ENCODE assay signal across 16 mouse cellular contexts in genomic region chr10:69274275-69274674, GRCm38 (mm10).
DNase-seq lines count a peak whose midpoint lies in the region; ATAC-seq and TF ChIP-seq lines count a peak whose summit lies in the region.
"Had no signal": no experiment of that assay in that cellular context is flagged by ENCODE, and none has a peak within 500 bp of the region (broad histone marks: within the 10 kb centered on the region; RNA-seq: fewer than 3 reads in every experiment).

No protein-coding gene starts in this region.

- DNase-seq in heart, adult 2 months = no peak
- no peak for DNase-seq in heart, adult 9 months (ENCODE audit: low spot score in 2 of 2)
- no peak for DNase-seq in heart, postnatal 36 days
- DNase-seq in neural tube, embryonic 11.5 days (ENCODE audit: low spot score) = peak; percentile 4
- DNase-seq in T-cell, adult 2 months (ENCODE audit: low spot score) = no peak
- DNase-seq: adrenal gland, adult 8-10 months; cerebellum, adult 8-10 months; kidney, postnatal 4 days; right cerebral cortex, postnatal 4 days; thymus, postnatal 14 days had no signal

- H3K9ac ChIP-seq in heart, adult 2 months (ENCODE audit: low read depth, low read length) = no peak overlapping the region
- H3K9ac ChIP-seq in heart, embryonic 16.5 days (ENCODE audit: low read length) = peak overlapping the region; percentile 18; the same call in 1 of the 2 replicates
- no peak overlapping the region for H3K9ac ChIP-seq in neural tube, embryonic 11.5 days (ENCODE audit: low read length)
- no peak overlapping the region for H3K9ac ChIP-seq in neural tube, embryonic 15.5 days (replicated peaks)
- H3K9ac ChIP-seq: embryonic facial prominence, embryonic 15.5 days had no signal

- intact Hi-C loops in heart, adult 2 months (cut with DNase I) = no loop called here
- intact Hi-C loops in heart, postnatal 36 days (cut with DNase I) = no loop called here

- TF ChIP-seq EP300 in heart, adult 2 months (IDR thresholded peaks at IDR 0.05; ENCODE audit: insufficient read depth, low read depth, low read length) = no peak

- no peaks in the 10 kb centered on the region for H3K9me3 ChIP-seq in heart, embryonic 16.5 days (replicated peaks; ENCODE audit: control insufficient read depth, low read length)
- no peaks in the 10 kb centered on the region for H3K9me3 ChIP-seq in neural tube, embryonic 11.5 days (ENCODE audit: control insufficient read depth, low read length)
- H3K9me3 ChIP-seq in neural tube, embryonic 15.5 days (replicated peaks) = no peaks in the 10 kb centered on the region
- H3K9me3 ChIP-seq: embryonic facial prominence, embryonic 15.5 days had no signal

- H3K79me2 ChIP-seq in heart, adult 2 months (replicated peaks; ENCODE audit: control insufficient read depth, insufficient read depth, low read length) = no peaks in the 10 kb centered on the region

- no peak overlapping the region for H3K4me2 ChIP-seq in heart, embryonic 16.5 days (ENCODE audit: low read depth, low read length)
- H3K4me2 ChIP-seq in neural tube, embryonic 11.5 days (ENCODE audit: low read depth) = no peak overlapping the region
- no peak overlapping the region for H3K4me2 ChIP-seq in neural tube, embryonic 15.5 days
- H3K4me2 ChIP-seq: embryonic facial prominence, embryonic 15.5 days; liver, embryonic 11.5 days had no signal

- TF ChIP-seq CTCF in heart, adult 2 months (IDR thresholded peaks at IDR 0.05) = no peak

- no peak overlapping the region for H3K4me3 ChIP-seq in heart, adult 2 months
- H3K4me3 ChIP-seq in heart, embryonic 16.5 days (ENCODE audit: low read length) = no peak overlapping the region
- no peak overlapping the region for H3K4me3 ChIP-seq in neural tube, embryonic 11.5 days (ENCODE audit: low read depth, low read length)
- no peak overlapping the region for H3K4me3 ChIP-seq in neural tube, embryonic 15.5 days (replicated peaks)
- H3K4me3 ChIP-seq: embryonic facial prominence, embryonic 15.5 days had no signal

- no peaks in the 10 kb centered on the region for H3K27me3 ChIP-seq in heart, adult 2 months (ENCODE audit: control insufficient read depth, insufficient read depth, low read length)
- H3K27me3 ChIP-seq in heart, embryonic 16.5 days (ENCODE audit: control insufficient read depth, insufficient read depth, low read length) = no peaks in the 10 kb centered on the region
- no peaks in the 10 kb centered on the region for H3K27me3 ChIP-seq in neural tube, embryonic 11.5 days (ENCODE audit: control insufficient read depth, insufficient read depth, low read length)
- H3K27me3 ChIP-seq in neural tube, embryonic 15.5 days (replicated peaks) = no peaks in the 10 kb centered on the region
- H3K27me3 ChIP-seq: embryonic facial prominence, embryonic 15.5 days had no signal

- no peak for ATAC-seq in heart, embryonic 16.5 days (replicated peaks; ENCODE audit: extremely low read depth, insufficient read depth, low FRiP score)
- no peak for ATAC-seq in neural tube, embryonic 11.5 days (ENCODE audit: insufficient read depth, low FRiP score, low TSS enrichment)
- ATAC-seq in neural tube, embryonic 15.5 days (ENCODE audit: low FRiP score) = no peak
- ATAC-seq: hindbrain, embryonic 16.5 days; intestine, embryonic 16.5 days had no signal

- peaks cover 38% of the 10 kb centered on the region for H3K36me3 ChIP-seq in heart, adult 2 months (ENCODE audit: control insufficient read depth, insufficient read depth, low read length)
- peaks cover 34% of the 10 kb centered on the region for H3K36me3 ChIP-seq in heart, embryonic 16.5 days (ENCODE audit: control insufficient read depth, insufficient read depth)
- peaks cover 10% of the 10 kb centered on the region for H3K36me3 ChIP-seq in neural tube, embryonic 11.5 days (ENCODE audit: control insufficient read depth, insufficient read depth, low read length)
- H3K36me3 ChIP-seq in neural tube, embryonic 15.5 days = peaks cover 10% of the 10 kb centered on the region

- TF ChIP-seq POLR2A in heart, adult 2 months (IDR thresholded peaks at IDR 0.05; ENCODE audit: insufficient read depth, low read depth, low read length) = no peak

- 60% methylated on average over 5 of the region's 5 CpGs for WGBS in heart, adult 2 months
- 44% methylated on average over 5 of the region's 5 CpGs for WGBS in heart, embryonic 16.5 days
- WGBS in neural tube, embryonic 11.5 days = 70% methylated on average over 5 of the region's 5 CpGs
- 62% methylated on average over 5 of the region's 5 CpGs for WGBS in neural tube, embryonic 15.5 days

- H3K4me1 ChIP-seq in heart, adult 2 months (ENCODE audit: control insufficient read depth, insufficient read depth, low read length) = peaks cover 11% of the 10 kb centered on the region
- peaks cover 38% of the 10 kb centered on the region for H3K4me1 ChIP-seq in heart, embryonic 16.5 days (ENCODE audit: control insufficient read depth, insufficient read depth, low read length)
- no peaks in the 10 kb centered on the region; the same call in 1 of the 2 replicates for H3K4me1 ChIP-seq in neural tube, embryonic 11.5 days (ENCODE audit: control insufficient read depth, insufficient read depth, low read length)
- 0 out of 2 replicates have a peak, but pooled peaks cover 4% of the 10 kb centered on the region for H3K4me1 ChIP-seq in neural tube, embryonic 15.5 days

- H3K27ac ChIP-seq in heart, adult 2 months = peak overlapping the region; percentile 71
- H3K27ac ChIP-seq in heart, embryonic 16.5 days (ENCODE audit: low read length) = peak overlapping the region; percentile 93
- H3K27ac ChIP-seq in neural tube, embryonic 11.5 days (ENCODE audit: low read depth, low read length) = no peak overlapping the region
- H3K27ac ChIP-seq in neural tube, embryonic 15.5 days (replicated peaks) = no peak overlapping the region
- H3K27ac ChIP-seq: embryonic facial prominence, embryonic 15.5 days had no signal

Comparison
In these comparisons a context has a peak if more than half of its experiments do, and no peak if none do; other contexts are left out.
1. H3K27ac ChIP-seq: peak in heart, adult 2 months (single experiment) and heart, embryonic 16.5 days (single experiment); none in neural tube, embryonic 11.5 days (single experiment) and neural tube, embryonic 15.5 days (single experiment).